Mouse (Mus musculus): ENCODE measurements around the gene Cutc. TPM values are rescaled to one million over a fixed set of nuclear protein-coding genes. Genes with fewer than 3 reads are reported as not detected.

Cutc gene
- 9.2 TPM for polyA plus RNA-seq (2014; fragmentation: Illumina TruSeq; extraction: RNeasy Lipid Tissue Mini Kit (QIAGEN cat#74804); ENCODE audit: insufficient read depth, low read depth, low replicate concordance)

GRCm38 (mm10) chr19:43752489-43753225 lies at the start of gene Cutc, which contains the start of gene Cox15:
TSS of gene Cutc (plus strand) at chr19:43752996.
TSS of gene Cox15 (minus strand) at chr19:43753000.

GRCm38 (mm10) chr19:43781980-43782379 lies 29.2 kb downstream of the Cutc start, which contains the start of gene Abcc2:
TSS of gene Abcc2 (plus strand) at chr19:43782192.

Other genes starting within 250 kb of the Cutc start
- gene Got1, start 228.4 kb upstream of the Cutc start, polyA plus RNA-seq (2014; fragmentation: Illumina TruSeq; extraction: RNeasy Lipid Tissue Mini Kit (QIAGEN cat#74804); ENCODE audit: insufficient read depth, low read depth, low replicate concordance), result 16.6 TPM
- not detected for gene Nkx2-3, start 140.7 kb upstream of the Cutc start, polyA plus RNA-seq (2014; fragmentation: Illumina TruSeq; extraction: RNeasy Lipid Tissue Mini Kit (QIAGEN cat#74804); ENCODE audit: insufficient read depth, low read depth, low replicate concordance)
- gene Slc25a28, start 78.1 kb upstream of the Cutc start, polyA plus RNA-seq (2014; fragmentation: Illumina TruSeq; extraction: RNeasy Lipid Tissue Mini Kit (QIAGEN cat#74804); ENCODE audit: insufficient read depth, low read depth, low replicate concordance), result 27.3 TPM
- gene Entpd7, start 63.3 kb upstream of the Cutc start, polyA plus RNA-seq (2014; fragmentation: Illumina TruSeq; extraction: RNeasy Lipid Tissue Mini Kit (QIAGEN cat#74804); ENCODE audit: insufficient read depth, low read depth, low replicate concordance), result 0.87 TPM
- 5.3 TPM for gene Cox15, start within 50 bp of the Cutc start, polyA plus RNA-seq (2014; fragmentation: Illumina TruSeq; extraction: RNeasy Lipid Tissue Mini Kit (QIAGEN cat#74804); ENCODE audit: insufficient read depth, low read depth, low replicate concordance)
- gene Abcc2, start 29.2 kb downstream of the Cutc start, polyA plus RNA-seq (2014; fragmentation: Illumina TruSeq; extraction: RNeasy Lipid Tissue Mini Kit (QIAGEN cat#74804); ENCODE audit: insufficient read depth, low read depth, low replicate concordance), result not detected
- 4.5 TPM for gene Dnmbp, start 187.2 kb downstream of the Cutc start, polyA plus RNA-seq (2014; fragmentation: Illumina TruSeq; extraction: RNeasy Lipid Tissue Mini Kit (QIAGEN cat#74804); ENCODE audit: insufficient read depth, low read depth, low replicate concordance)
- 3.3 TPM for gene Cpn1, start 233.6 kb downstream of the Cutc start, polyA plus RNA-seq (2014; fragmentation: Illumina TruSeq; extraction: RNeasy Lipid Tissue Mini Kit (QIAGEN cat#74804); ENCODE audit: insufficient read depth, low read depth, low replicate concordance)